Mouse (Mus musculus) mature B cell (primary cell): Measurements from ENCODE around the gene Fut11.

Experiments used
- in situ Hi-C: fragments of 300-500 bp; cut with MboI; formaldehyde crosslinking; loops from 2 replicates; pipeline ENCODE4 v1.14.3; 2019

Fut11 gene

GRCm38 (mm10) chr14:20718443-20718842 lies 23.7 kb downstream of the Fut11 start:
- in situ Hi-C loops: no loop called here

- in situ Hi-C loops: no loop called here
Observed at GRCm38 (mm10) chr14:20719767-20720166, 25.0 kb downstream of the Fut11 start.

- in situ Hi-C loops: no loop called here
Observed at GRCm38 (mm10) chr14:20721371-20721770, 26.6 kb downstream of the Fut11 start.

- in situ Hi-C loops: no loop called here
Observed at GRCm38 (mm10) chr14:20723006-20723405, 28.2 kb downstream of the Fut11 start.

GRCm38 (mm10) chr14:20724043-20724442 lies 29.3 kb downstream of the Fut11 start:
- in situ Hi-C loops: no loop called here

- in situ Hi-C loops: no loop called here
Observed at GRCm38 (mm10) chr14:20725660-20726339, 31.0 kb downstream of the Fut11 start.

GRCm38 (mm10) chr14:20729871-20730270 lies 35.1 kb downstream of the Fut11 start:
- in situ Hi-C loops: no loop called here

- in situ Hi-C loops: no loop called here
Observed at GRCm38 (mm10) chr14:20730853-20731602, 36.3 kb downstream of the Fut11 start.

- in situ Hi-C loops: no loop called here
Observed at GRCm38 (mm10) chr14:20733041-20733951, 38.5 kb downstream of the Fut11 start.

GRCm38 (mm10) chr14:20733952-20734774 lies 39.4 kb downstream of the Fut11 start, which contains the start of gene Ndst2:
TSS of gene Ndst2 (minus strand) at chr14:20734562.
- in situ Hi-C loops: no loop called here

GRCm38 (mm10) chr14:20735052-20735451 lies 40.3 kb downstream of the Fut11 start:
- in situ Hi-C loops: no loop called here

- in situ Hi-C loops: no loop called here
Observed at GRCm38 (mm10) chr14:20735892-20736390, 41.2 kb downstream of the Fut11 start.

GRCm38 (mm10) chr14:20737306-20737705 lies 42.5 kb downstream of the Fut11 start:
- in situ Hi-C loops: no loop called here

- in situ Hi-C loops: no loop called here
Observed at GRCm38 (mm10) chr14:20738511-20738910, 43.7 kb downstream of the Fut11 start.

- in situ Hi-C loops: no loop called here
Observed at GRCm38 (mm10) chr14:20741301-20741700, 46.5 kb downstream of the Fut11 start.

- in situ Hi-C loops: no loop called here
Observed at GRCm38 (mm10) chr14:20743614-20744013, 48.8 kb downstream of the Fut11 start.

- in situ Hi-C loops: no loop called here
Observed at GRCm38 (mm10) chr14:20746935-20747334, 52.2 kb downstream of the Fut11 start.

- in situ Hi-C loops: no loop called here
Observed at GRCm38 (mm10) chr14:20748388-20748787, 53.6 kb downstream of the Fut11 start.

GRCm38 (mm10) chr14:20749494-20750051 lies 54.8 kb downstream of the Fut11 start:
- in situ Hi-C loops: no loop called here

GRCm38 (mm10) chr14:20750503-20750902 lies 55.7 kb downstream of the Fut11 start:
- in situ Hi-C loops: no loop called here
